Mouse (Mus musculus): ENCODE data around the gene Dach1.
A peak's percentile ranks its signal among the peaks of the same experiment; 100 is the strongest.

Dach1 gene

DNA sequence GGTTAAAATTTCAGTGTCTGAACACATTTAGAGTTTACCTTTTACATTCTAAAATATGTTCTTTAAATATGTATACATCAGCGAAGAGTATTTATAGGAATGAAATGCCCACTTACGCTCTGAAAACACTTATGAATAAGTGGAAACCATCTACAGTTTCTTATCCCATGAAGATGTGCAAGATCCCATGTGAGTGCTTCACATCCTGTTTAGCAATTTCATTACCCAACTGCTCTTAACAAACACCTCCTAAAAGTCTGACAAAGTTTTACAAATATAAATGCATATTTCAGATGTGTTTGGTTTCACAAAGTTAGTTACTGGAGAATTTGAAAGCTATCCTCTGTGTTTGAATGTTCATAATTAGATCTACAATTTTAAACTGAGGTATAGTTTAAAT is 59.6 kb downstream of the Dach1 start:
- no peak for DNase-seq (ENCODE audit: low read depth, low spot score)

DNA sequence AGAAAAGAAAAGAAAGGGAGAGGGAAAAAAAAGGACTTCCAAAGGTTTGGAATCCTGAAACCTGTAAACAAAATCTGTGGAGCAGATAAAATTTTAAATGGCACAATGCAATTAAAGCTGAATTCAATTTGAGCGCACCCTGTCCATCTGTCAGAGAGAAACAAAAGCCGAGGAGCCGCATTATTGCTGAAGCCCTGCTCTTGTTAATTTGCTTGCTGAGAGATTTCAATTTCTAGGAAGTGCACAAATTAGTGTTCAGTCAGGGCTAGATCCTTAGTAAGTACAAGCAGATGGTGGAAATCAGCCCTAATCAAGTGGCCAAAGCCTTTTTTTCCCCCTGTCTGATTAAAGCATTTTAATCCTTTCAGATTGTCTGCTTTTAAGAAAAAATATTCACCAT is 60.8 kb downstream of the Dach1 start:
- peak; percentile 46 for DNase-seq (ENCODE audit: low read depth, low spot score)

DNA sequence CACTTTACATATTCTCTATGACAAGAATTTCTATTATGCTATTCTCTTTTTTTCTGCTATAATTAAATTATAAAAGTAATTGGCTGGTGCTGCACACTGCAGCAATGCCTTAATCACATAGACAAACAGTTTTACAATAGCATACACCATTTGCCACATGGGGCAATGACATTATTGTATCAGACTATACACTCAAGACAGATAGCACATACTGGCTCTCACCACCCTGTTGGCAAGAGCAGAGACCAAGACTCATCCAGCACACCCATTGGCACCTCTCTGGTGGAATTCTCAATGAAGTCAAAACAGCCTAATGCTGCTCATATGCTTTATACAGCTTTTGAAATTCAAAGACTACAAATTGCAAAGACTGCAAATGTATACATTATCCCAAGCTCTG is 63.4 kb downstream of the Dach1 start:
- DNase-seq (ENCODE audit: low read depth, low spot score) = no peak

DNA sequence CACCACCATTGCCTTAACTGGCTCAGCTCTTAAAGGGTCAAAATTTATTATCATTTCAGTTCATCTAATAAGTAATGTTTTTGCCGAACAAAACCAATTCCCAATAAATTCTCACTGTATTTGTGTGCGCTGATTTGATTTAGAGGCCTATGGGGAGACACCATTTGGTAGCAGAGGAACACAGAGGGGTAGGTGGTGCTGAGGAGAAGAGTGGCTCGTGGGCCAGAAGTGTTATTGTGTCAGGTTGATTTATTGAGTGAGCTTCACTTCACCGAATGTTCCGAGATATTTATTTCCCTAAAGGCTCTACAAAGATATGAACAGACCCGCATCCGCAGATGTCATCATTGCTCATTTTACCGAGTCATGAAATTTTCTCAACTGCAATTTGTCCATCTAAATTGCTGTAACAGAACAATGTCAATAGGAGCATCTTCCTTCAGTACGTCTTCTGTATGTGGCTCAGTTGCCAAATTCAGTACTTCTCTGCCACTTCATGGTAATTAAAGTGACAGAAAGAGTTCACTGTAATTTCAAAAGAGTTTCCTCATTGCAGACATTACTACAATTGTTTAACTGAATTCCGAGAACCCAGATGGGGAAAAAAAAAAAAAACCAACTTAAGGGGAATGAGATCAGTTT is 65.1 kb downstream of the Dach1 start:
- no peak for DNase-seq (ENCODE audit: low read depth, low spot score)

DNA sequence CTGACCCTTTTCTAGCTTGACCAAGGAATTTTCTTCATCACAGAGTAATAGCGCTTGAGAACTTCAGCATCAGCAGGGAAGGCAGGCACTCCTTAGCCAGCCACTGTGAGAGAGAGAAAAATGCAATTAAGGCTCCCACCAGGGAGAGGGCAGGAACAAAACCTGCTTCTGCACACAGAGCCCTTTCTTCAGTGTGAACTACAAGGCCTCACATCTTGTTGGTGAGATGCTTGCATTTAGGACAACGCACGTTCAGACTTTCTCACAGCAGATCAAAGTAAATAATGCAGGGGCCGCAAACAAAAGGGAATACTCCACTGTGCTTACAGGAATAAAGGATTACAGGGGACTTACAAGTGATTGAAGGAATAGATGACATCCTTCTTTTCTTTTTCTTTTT is 74.3 kb downstream of the Dach1 start:
- DNase-seq (ENCODE audit: low read depth, low spot score) = no peak

DNA sequence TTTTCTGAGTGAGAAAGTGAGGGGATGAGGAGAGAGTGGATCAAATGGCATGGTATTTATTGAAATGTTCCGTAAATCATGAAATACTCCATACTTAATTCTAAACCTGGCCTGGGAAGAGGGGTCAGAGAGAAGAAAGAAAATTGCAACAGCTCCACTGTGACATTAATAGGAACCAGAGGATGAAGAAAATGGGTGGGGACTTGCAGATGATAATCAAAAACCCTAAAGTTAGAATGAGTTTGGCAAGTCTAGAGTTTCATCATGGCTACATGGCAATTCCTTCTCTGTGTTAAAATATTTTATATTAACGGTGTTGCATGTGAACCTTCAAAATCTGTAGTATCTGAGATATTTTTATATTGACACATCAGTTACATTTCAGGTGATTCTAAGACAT is 80.3 kb downstream of the Dach1 start:
- DNase-seq (ENCODE audit: low read depth, low spot score) = no peak

DNA sequence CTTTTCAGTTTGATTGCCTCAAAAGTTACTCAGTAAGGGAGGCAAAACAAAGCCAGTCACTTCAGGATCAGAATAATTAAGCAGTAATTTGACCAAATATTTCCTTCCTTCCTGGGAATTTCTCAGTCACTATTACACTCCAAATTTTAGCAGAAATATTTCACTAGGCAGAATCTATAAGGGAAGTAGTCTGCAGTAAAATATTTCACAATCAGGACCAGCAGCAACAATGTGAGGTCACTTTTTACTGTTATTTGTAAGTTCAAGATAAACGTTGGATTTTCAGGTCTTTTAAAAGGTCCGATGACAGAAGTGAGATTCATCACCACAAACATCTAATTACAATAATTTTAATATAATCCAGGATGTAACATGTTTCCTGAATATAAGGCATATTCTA is 82.2 kb downstream of the Dach1 start:
- no peak for DNase-seq (ENCODE audit: low read depth, low spot score)

DNA sequence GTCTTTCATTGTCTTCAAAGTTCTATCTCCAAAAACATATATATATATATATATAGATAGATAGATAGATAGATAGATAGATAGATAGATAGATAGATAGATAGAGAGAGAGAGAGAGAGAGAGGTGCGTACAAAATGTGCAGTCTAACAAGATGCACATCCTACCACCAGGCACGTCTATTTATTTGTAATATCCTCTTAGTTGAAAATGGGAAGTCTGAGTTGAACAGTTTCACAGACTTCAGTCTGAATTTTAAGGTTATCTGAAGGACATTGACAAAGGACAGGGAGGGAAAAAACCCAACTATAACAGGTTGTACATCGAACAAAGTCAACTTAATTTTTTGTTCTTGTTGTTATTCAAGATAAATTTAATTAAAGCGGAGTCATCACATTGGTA is 82.8 kb downstream of the Dach1 start:
- no peak for DNase-seq (ENCODE audit: low read depth, low spot score)

DNA sequence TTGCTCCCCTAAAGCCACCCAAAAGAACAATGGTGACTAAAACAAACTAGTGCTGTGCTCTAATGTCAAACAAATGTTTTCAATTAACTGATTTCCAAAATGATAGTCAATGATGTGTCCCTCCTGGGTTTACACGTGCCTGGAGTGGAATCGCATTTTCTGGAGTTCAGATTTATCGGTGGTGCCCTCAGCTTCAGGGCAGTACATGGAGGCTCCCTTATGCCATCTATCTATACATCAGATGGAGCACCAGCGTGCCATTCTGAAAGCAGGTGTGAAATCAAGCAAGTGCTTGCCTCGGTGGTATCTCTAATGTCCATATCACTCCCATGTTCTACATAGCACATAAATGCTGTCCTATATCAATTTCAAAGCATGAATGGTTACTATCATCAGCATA is 84.4 kb downstream of the Dach1 start:
- no peak for DNase-seq (ENCODE audit: low read depth, low spot score)

DNA sequence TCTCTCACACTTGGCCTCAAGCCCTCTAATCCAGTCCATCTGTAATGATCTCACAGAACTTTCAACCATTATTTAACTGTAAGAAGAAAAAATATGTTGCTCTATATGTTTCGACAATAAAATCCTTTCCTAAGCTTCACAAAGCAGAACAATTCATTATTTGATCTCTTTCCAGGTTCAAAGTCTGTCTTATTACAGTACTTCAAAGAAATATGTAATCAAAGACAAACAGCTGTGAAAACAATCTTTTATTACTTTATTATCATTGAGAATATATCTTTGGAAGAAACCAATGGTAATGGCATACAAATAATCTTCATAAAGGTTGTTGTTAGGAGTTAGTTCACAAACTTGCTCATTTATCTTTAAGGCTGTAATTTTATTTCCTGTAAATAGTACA is 84.8 kb downstream of the Dach1 start:
- no peak for DNase-seq (ENCODE audit: low read depth, low spot score)

DNA sequence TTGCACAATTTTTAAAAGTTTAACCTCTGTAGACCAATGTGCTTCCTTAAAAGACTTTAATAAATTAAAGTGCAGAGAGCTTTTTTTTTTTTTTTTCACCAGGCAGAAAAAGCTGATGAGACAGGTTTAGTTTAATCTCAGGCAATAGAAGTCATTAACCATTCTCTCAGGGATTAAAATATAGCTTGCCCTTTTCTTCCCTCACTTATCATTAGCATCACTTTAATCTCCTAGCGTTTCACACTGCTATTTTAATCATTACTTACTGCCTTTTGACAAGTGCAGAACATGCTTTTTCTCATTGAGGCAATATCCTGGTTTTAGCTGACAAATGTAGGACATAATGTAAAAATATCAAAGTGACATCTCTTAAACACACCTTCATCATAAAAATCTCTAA is 86.1 kb downstream of the Dach1 start:
- DNase-seq (ENCODE audit: low read depth, low spot score) = no peak

DNA sequence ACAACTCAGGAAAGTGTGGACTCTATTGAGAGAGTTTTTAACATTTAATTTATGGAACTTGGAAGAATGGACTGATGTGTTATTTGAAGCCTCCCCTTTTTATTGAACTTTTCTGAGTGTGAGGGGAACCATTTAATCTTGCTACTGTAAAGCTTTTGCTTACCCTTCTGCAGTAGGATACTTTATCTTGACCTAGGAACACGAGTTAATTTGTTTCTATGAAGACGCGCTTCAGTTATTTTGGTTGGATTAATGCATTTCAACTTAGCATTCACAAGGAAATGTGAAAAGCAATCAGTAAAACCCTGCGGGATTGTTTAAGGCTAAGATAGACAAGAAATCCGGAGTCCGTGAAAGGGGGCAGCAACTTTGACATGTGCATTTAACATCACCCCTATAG is 89.6 kb downstream of the Dach1 start:
- DNase-seq (ENCODE audit: low read depth, low spot score) = no peak

DNA sequence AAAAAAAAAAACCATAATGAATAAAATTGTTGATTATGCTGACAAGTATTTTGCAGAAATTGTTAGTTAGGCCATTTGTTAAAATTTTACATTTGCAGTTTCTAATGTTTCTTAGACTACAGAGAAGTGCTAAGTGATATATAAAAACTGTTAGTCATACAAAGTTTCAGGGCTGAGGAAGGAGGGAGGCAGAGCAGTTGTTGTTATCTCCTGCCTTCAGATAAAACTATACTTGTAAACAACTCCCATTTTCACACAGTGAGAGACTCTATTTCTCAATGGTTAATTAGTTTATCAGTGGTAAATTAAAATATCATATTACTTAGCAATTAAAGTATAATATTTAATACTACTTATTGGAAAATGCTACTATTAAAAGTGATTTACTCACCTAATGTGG is 91.6 kb downstream of the Dach1 start:
- DNase-seq (ENCODE audit: low read depth, low spot score) = no peak

DNA sequence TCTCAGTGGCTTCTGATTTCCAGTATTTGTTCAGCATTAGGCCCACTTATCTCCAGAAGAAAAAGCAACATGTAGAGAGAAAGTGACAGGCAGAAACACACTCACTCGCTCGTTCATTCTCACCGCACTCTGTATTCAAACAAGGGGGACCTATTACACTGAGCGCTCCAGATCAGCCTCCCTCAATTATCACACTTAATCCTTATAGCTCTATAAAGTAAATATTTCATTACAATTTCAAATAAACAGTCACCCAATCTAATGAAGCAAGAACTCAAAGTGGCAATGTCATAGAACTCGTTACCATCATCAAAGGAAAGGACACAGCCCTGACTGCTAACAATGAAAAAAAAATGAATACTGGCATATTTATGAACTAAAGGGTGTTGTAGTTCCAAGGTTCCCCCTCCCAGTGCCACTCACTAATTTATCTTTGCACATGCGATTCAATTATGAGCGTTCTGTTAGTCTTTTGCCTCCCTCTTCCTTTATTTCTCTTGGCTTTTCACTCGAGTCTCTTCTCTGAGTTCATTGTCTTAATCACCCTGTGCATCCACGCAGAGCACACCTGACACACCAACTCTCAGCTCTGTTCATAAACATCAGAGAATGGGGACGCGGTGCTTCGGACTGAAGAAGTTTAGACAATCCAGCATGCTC is 96.0 kb downstream of the Dach1 start:
- DNase-seq (ENCODE audit: low read depth, low spot score) = no peak

DNA sequence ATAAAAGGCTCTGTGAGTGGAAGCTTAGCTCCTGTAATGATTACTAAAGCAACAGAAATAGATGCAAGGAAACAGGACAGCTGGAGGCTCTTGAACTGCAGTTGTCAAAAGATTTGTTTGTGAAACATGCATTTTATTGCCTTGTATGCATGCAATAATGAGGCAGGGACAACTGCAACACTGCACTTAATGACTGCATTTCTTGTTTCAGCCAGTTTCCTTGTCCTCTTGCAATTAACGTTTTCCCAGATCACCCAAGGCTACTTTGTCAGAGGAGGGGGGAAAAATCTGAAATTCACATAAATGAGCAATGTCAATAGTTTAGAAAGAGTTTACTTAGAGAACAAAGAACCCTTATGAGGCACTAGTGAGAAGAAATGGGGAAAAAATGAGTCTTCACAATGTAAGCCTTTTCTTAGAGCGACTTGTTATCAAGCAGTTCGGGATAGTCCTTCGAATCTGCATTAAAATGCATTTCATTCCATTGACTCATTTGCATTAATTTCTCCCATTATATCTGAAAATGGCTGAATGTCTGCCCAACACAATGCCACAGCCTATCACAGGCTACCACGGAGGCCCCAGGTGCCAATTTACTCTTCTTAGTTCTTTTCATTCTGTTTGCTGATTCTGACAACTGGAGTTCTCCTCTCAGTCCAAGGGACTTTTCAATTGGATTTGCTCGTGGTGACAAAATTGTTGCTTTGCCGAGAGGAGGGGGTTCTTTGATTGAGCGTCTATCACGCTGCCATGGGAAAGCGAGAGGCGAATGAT is 96.7 kb downstream of the Dach1 start:
- DNase-seq (ENCODE audit: low read depth, low spot score) = no peak

DNA sequence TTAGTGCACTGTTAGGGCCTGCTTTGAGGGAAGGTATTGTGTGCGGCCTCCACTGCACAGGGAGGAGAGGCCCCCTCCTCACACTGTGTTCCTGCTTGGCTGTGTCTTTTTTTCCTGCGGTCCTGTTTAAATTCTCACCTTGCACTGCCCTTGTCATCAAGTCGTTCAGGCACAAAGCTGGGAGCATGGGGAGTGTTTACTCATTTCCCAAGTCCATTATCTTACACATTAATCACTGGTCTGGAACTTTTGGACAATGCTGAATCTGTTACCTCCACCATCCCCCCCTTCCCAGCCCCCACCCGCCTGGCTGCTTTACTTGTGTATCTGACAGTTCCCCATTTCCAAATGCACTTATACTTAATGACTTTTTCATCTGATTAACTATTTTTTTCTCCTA is 97.7 kb downstream of the Dach1 start:
- no peak for DNase-seq (ENCODE audit: low read depth, low spot score)

DNA sequence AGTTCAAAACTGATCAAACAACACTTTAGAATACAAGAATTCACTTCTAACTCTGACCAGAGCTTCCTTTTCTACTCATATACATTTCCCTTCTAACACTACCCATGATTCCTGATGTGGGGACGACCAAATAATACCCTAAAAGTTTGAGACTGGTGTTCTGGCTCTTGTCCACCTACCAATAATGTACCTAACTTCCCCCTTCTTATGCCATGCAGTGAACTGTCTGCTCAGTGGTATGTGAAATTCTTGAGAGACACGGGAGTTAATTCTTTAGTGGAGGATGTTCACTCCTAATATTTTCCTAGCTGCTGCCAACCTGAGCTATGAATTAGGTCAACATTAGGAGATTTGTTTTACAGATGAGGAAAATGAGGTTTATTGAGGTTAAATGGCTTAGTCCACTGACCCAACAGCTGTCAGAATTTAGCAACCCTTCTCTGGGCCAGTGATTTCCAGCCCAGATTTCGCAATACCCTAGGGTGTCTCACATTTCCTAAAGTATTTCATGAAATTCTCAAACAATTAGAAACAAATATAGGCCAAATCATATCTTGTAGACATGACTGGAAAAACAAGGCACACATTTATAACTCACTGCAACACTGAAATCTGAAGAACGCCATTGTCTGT is 102.2 kb downstream of the Dach1 start:
- no peak for DNase-seq (ENCODE audit: low read depth, low spot score)

DNA sequence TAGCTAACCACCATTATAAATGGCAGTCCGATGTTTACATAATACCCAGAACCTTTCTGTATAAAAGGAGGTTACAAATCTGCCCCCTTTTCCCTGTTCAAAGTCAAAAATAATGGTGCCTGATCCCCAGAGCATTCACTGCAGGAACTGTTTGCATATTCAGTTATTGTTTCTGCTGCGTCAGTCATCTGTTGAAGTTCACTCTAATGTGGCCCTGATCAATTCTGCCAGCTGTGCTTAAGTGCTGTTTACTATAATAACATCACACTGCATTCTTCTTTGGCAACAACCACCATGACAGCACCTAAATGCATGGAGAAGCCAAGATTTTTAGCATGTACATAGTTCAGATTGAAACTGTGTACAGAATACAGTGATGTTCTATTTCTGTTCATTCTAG is 105.4 kb downstream of the Dach1 start:
- no peak for DNase-seq (ENCODE audit: low read depth, low spot score)

DNA sequence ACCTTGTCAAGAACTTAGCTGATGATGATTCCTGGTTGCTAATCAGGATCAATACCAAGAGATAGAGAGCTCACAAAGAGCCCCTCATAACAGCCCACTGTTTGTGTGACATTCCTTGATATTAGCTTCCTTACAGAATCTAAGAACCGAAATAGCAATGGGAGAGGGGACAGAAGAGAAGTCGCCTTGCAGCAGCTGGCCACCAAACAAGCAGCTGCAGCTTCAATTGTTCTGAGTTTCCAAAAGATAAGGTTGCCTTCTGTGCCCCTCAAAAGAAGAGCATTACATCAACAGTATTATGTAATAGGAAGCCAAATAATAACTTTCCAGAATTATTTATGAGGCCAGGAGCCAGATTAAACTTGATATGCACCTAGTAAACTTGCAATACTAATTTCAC is 120.2 kb downstream of the Dach1 start:
- no peak for DNase-seq (ENCODE audit: low read depth, low spot score)

DNA sequence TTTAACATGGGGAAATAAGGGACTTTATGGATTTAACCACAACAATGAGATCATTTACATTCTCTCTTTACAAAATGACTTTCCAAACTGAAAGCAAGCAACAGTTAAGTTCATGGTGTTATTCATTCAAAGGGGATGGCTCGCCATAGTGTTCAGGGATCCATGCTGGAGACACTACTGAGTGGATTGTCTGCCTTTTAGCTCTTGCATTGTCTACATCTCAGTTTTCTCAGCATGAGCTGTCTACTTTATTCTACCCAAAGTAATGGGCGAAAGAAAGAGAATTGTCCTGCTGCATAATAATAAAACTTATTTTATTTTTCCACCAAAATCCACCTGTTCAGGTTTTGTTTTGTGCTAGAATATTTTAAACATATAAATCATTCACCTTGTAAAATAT is 121.2 kb downstream of the Dach1 start:
- no peak for DNase-seq (ENCODE audit: low read depth, low spot score)

DNA sequence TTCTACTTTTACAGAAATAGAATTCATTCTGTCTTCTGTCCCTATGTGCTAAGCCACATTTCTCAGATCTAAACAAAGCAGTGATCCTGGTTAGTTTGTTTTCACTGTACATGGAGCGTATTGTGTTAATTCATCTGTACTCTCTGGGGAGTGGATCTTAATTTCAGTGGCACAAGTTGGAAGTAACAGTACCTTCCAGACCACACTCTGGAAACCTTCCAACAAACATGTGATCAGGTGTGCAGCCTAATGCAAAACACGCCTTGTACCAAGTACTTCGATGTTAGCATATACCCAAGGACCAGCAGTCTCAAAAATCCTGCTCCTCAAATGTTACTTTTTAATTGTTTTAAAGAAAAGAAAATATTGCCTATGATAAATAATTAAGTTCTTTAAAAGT is 121.9 kb downstream of the Dach1 start:
- no peak for DNase-seq (ENCODE audit: low read depth, low spot score)

DNA sequence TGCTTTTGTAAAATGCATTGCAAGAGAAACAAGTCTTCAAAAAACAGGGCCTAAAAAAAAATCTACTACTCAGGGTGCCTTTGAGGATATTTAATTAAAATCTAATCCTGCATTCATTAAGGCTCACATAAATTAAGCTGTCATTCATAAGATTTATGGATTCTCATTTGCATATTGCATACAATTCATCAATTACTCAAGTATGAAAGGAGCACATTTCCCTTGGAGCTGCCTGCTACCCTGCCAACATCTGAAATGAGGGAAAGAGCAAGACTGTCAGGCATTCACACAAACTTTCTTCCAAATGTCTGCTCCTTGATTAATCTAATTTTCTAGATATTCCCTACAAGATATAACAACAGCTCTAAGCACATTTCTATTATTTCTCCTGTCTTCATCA is 122.6 kb downstream of the Dach1 start:
- DNase-seq (ENCODE audit: low read depth, low spot score) = no peak

DNA sequence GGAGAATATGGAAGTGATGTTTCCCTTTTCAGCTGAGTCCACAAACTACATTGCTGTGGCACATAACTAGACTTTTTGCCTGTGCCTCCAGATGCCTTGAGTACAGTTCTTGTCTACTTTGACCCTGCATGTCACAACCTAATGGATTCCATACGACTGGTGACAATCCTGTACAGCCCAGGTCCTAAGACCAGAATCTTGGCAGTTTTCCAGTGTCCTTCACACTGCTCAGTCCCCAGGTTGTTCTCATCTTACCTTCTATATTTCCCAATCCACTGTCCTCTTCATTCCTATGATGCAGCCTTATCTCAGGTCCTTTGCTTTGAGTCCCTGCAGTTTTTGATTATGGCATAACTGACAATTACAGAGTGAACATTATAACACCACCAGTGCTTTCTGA is 131.0 kb downstream of the Dach1 start:
- no peak for DNase-seq (ENCODE audit: low read depth, low spot score)

Measured in retina, postnatal 7 days (tissue).